Mouse (Mus musculus): ENCODE results near the gene Gm49384. TPM values are rescaled to one million over a fixed set of nuclear protein-coding genes. Genes with fewer than 3 reads are reported as not detected.

The Gm49384 gene
- polyA plus RNA-seq, 1 experiment from 2014 or later, result 14.1 TPM

DNA sequence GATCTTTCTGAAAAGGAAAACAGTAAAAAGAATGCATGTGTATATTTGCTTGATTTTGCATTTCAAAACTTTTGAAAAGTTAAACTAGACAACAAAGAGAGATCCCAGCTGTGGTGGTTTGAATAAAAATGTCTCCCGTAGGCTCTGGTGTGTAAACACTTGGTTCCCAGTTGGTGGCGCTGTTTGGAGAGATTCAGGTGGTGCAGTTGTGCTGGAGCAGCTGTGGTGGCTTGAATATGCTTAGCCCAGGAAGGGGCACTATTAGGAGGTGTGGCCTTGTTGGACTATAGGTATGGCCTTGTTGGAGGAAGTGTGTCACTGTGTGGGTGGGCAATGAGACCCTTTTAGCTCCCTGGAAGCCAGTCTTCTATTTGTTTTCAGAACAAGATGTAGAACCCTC is 25.2 kb upstream of the Gm49384 start:
- Histone ChIP-seq H3K27me3 (ENCODE audit: control insufficient read depth, insufficient read depth, low read length) (no peaks in the 10 kb centered on the region), H3K27ac (ENCODE audit: low read length) (no peak overlapping the region), H3K4me2 (ENCODE audit: low read depth, low read length) (no peak overlapping the region), H3K36me3 (ENCODE audit: control insufficient read depth, insufficient read depth) (0 out of 2 replicates have a peak, but pooled peaks cover 2% of the 10 kb centered on the region), H3K9me3 (replicated peaks; ENCODE audit: control insufficient read depth, low read length) (no peaks in the 10 kb centered on the region), H3K4me3 (ENCODE audit: low read length) (no peak overlapping the region), H3K9ac (ENCODE audit: low read length) (no peak overlapping the region), H3K4me1 (ENCODE audit: control insufficient read depth, insufficient read depth, low read length) (peaks cover 5% of the 10 kb centered on the region; the same call in 1 of the 2 replicates)
- no peak for ATAC-seq (replicated peaks; ENCODE audit: extremely low read depth, insufficient read depth, low FRiP score)
- WGBS, result 66% methylated on average over 2 of the region's 2 CpGs

DNA sequence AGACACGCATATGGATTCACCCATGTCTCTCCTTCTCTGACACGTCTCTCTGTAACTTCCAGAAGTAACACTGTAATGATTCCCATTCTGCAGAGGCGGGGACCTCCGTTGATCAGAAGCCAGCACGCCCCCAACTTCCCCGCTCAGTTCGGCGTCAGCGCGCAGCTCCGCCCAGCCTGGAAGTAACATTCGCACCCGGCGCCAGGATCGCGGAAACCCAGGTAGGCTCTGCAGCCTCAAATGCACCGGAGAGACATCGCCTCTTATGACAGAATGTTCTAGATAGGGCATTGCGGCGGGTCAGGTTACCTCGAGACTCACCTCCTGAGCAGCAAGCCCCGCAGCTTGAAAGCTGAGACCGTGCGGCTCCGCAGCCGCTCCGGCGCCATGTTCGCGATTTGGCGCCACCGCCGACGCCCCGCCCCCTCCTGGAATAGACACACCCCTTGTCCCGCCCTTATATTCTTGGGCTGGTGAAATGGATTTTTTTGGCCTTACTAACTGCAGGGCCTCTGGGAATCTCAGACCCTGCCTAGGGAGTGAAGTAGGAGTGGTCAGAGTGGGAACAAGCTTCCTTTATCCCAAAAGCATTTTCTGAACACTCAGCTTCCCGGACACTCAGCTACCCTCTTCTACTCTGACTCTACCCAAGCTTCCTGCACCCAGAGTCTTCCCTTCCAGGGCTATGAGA is 23.9 kb upstream of the Gm49384 start, which contains the start of gene Pole2:
Pole2 (minus strand) TSS at position 420 of the 691 bp plus-strand sequence.
- Histone ChIP-seq H3K27me3 (ENCODE audit: control insufficient read depth, insufficient read depth, low read length) (no peaks in the 10 kb centered on the region), H3K27ac (ENCODE audit: low read length) (peak within 1 kb of the TSS; percentile 88), H3K4me2 (ENCODE audit: low read depth, low read length) (peak within 1 kb of the TSS; percentile 79), H3K9me3 (replicated peaks; ENCODE audit: control insufficient read depth, low read length) (no peaks in the 10 kb centered on the region), H3K4me1 (ENCODE audit: control insufficient read depth, insufficient read depth, low read length) (peaks cover 5% of the 10 kb centered on the region; the same call in 1 of the 2 replicates), H3K9ac (ENCODE audit: low read length) (peak within 1 kb of the TSS; percentile 80), H3K36me3 (ENCODE audit: control insufficient read depth, insufficient read depth) (0 out of 2 replicates have a peak, but pooled peaks cover 2% of the 10 kb centered on the region), H3K4me3 (ENCODE audit: low read length) (peak within 1 kb of the TSS; percentile 88)
- peak; percentile 95 for ATAC-seq (replicated peaks; ENCODE audit: extremely low read depth, insufficient read depth, low FRiP score)
- under 1% methylated on average over 37 of the region's 37 CpGs for WGBS

DNA sequence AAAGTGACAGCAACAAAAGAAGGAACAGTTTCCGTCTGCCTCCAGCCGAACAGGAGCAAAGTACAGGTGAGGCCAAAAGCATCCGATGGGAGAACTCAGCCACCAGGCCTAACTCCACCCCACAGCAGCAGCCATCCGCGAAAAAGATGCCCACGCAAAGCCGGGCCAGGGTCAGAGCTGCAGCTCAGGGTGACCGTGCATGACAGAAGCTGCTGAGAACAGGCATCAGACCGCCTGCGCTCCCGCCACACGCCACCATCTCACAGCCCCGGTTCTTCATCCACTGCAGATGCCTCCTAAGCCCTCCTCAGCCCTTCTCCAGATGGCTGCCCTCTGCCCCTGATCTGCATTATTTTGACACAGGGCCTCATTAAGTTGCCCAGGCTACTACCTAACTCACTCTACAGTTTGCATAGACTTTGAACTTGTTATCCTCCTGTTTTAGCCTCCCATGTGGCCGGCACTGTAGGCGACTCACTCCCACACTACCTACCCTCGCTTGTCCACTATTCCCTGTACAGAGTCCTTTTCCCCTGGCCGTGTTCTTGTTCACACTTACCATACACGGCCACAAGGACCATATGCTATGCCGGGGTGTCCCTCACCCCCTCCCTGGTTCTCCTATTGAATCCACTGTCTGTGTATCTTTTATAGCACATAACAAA is 16.7 kb upstream of the Gm49384 start:
- H3K4me2 ChIP-seq (ENCODE audit: low read depth, low read length), result no peak overlapping the region
- WGBS, result 88% methylated on average over 19 of the region's 19 CpGs
- no peak for ATAC-seq (replicated peaks; ENCODE audit: extremely low read depth, insufficient read depth, low FRiP score)
- no peak overlapping the region for H3K4me3 ChIP-seq (ENCODE audit: low read length)
- H3K9ac ChIP-seq (ENCODE audit: low read length), result no peak overlapping the region
- H3K4me1 ChIP-seq (ENCODE audit: control insufficient read depth, insufficient read depth, low read length), result no peaks in the 10 kb centered on the region
- no peaks in the 10 kb centered on the region for H3K27me3 ChIP-seq (ENCODE audit: control insufficient read depth, insufficient read depth, low read length)
- no peak overlapping the region for H3K27ac ChIP-seq (ENCODE audit: low read length)
- H3K36me3 ChIP-seq (ENCODE audit: control insufficient read depth, insufficient read depth), result peaks cover 11% of the 10 kb centered on the region
- no peaks in the 10 kb centered on the region for H3K9me3 ChIP-seq (replicated peaks; ENCODE audit: control insufficient read depth, low read length)

DNA sequence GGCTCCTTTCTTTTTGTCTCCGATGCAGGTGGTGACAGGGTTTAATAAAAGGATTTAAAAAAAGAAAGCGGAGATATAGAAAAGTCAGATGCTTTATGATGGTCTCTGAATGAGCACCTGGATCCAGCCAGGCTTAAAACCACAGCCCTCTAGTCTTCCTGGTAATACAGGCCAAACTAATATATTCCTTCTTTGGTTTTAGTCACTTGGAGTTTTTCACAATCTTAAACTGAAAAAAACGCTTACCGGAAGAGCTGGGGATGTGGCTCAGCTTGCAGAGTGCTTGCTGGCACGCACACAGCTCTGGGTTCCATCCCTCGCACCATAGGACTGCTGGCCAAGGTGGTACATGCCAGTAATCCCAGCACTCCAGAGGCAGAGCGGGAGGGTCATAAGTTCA is 12.5 kb upstream of the Gm49384 start:
- H3K4me1 ChIP-seq (ENCODE audit: control insufficient read depth, insufficient read depth, low read length), result no peaks in the 10 kb centered on the region
- no peaks in the 10 kb centered on the region for H3K9me3 ChIP-seq (replicated peaks; ENCODE audit: control insufficient read depth, low read length)
- H3K9ac ChIP-seq (ENCODE audit: low read length), result no peak overlapping the region
- H3K36me3 ChIP-seq (ENCODE audit: control insufficient read depth, insufficient read depth), result peaks cover 20% of the 10 kb centered on the region
- WGBS, result 83% methylated on average over 7 of the region's 7 CpGs
- no peaks in the 10 kb centered on the region for H3K27me3 ChIP-seq (ENCODE audit: control insufficient read depth, insufficient read depth, low read length)
- H3K4me3 ChIP-seq (ENCODE audit: low read length), result no peak overlapping the region
- no peak overlapping the region for H3K4me2 ChIP-seq (ENCODE audit: low read depth, low read length)
- ATAC-seq (replicated peaks; ENCODE audit: extremely low read depth, insufficient read depth, low FRiP score), result no peak
- H3K27ac ChIP-seq (ENCODE audit: low read length), result no peak overlapping the region

DNA sequence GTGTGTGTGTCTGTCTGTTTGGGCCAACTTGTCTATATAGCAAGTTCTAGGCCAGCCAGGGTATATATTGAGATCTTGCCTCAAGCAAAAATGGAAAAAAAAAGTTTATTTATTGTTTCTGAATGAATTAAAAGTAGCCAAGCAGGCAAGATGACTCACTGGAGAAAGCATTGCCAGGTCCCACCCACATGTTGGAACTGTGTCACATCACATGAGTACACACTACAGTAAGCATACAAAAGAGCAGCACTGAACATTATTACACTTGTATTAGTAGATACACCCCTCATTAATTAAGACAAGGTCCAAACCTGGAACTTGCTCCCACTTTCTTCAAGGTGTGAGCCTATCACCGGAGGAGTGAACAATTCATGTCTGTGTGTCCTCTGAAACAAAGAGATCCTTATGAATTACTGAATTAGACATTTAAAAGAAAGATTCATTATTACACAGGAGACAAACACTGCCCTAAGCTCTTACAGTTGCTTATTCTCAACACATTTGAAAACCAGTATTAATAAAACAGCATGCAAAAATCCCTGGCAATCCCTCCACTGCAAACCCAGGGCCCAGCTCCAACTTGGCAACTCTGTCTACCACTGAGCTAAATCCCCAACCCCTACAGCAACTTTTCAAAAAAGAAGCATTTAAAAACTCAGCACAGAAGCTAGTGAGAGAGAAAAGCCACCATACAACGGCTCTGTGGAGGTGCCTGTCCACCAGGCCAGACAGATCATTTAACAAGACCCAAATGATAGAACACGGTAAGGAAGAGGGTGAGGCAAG is 11.1 kb upstream of the Gm49384 start:
- Histone ChIP-seq H3K4me1 (ENCODE audit: control insufficient read depth, insufficient read depth, low read length) (no peaks in the 10 kb centered on the region), H3K27me3 (ENCODE audit: control insufficient read depth, insufficient read depth, low read length) (no peaks in the 10 kb centered on the region), H3K9ac (ENCODE audit: low read length) (no peak overlapping the region), H3K36me3 (ENCODE audit: control insufficient read depth, insufficient read depth) (peaks cover 12% of the 10 kb centered on the region), H3K27ac (ENCODE audit: low read length) (no peak overlapping the region), H3K4me2 (ENCODE audit: low read depth, low read length) (no peak overlapping the region), H3K9me3 (replicated peaks; ENCODE audit: control insufficient read depth, low read length) (no peaks in the 10 kb centered on the region), H3K4me3 (ENCODE audit: low read length) (no peak overlapping the region)
- ATAC-seq (replicated peaks; ENCODE audit: extremely low read depth, insufficient read depth, low FRiP score), result no peak
- WGBS, result 81% methylated on average over 3 of the region's 3 CpGs

GRCm38 (mm10) chr12:69214393-69214792 is 10.3 kb upstream of the Gm49384 start:
- WGBS, result 85% methylated on average over 7 of the region's 7 CpGs
- Histone ChIP-seq H3K36me3 (ENCODE audit: control insufficient read depth, insufficient read depth) (peaks cover 15% of the 10 kb centered on the region), H3K9ac (ENCODE audit: low read length) (no peak overlapping the region), H3K4me2 (ENCODE audit: low read depth, low read length) (no peak overlapping the region), H3K4me3 (ENCODE audit: low read length) (no peak overlapping the region), H3K4me1 (ENCODE audit: control insufficient read depth, insufficient read depth, low read length) (no peaks in the 10 kb centered on the region), H3K27ac (ENCODE audit: low read length) (no peak overlapping the region), H3K9me3 (replicated peaks; ENCODE audit: control insufficient read depth, low read length) (no peaks in the 10 kb centered on the region), H3K27me3 (ENCODE audit: control insufficient read depth, insufficient read depth, low read length) (no peaks in the 10 kb centered on the region)
- ATAC-seq (replicated peaks; ENCODE audit: extremely low read depth, insufficient read depth, low FRiP score), result no peak

GRCm38 (mm10) chr12:69213186-69213777 is 9.2 kb upstream of the Gm49384 start:
- Histone ChIP-seq H3K36me3 (ENCODE audit: control insufficient read depth, insufficient read depth) (peaks cover 19% of the 10 kb centered on the region), H3K4me1 (ENCODE audit: control insufficient read depth, insufficient read depth, low read length) (no peaks in the 10 kb centered on the region), H3K4me3 (ENCODE audit: low read length) (no peak overlapping the region), H3K9me3 (replicated peaks; ENCODE audit: control insufficient read depth, low read length) (no peaks in the 10 kb centered on the region), H3K9ac (ENCODE audit: low read length) (no peak overlapping the region), H3K27me3 (ENCODE audit: control insufficient read depth, insufficient read depth, low read length) (no peaks in the 10 kb centered on the region), H3K27ac (ENCODE audit: low read length) (no peak overlapping the region), H3K4me2 (ENCODE audit: low read depth, low read length) (no peak overlapping the region)
- WGBS, result 88% methylated on average over 13 of the region's 13 CpGs
- ATAC-seq (replicated peaks; ENCODE audit: extremely low read depth, insufficient read depth, low FRiP score), result no peak

DNA sequence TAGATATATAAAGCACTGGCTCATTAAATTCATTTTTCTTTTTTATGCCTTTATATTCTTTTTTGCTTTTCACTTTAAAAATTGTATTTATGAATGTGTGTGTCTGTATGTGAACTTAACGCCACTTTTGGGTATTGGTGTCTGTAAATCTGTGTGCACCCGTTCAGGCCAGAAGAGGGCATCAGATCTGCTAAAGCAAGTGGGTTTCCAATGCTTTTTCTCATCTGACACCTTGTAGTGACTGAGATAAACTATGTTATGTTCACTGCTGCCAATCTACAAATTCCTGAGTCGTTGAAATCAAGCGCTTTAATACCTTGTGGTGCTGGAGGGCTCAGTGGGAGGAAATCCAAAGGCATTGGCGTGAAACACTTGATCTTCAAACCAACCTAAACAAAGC is 7.0 kb upstream of the Gm49384 start:
- Histone ChIP-seq H3K36me3 (ENCODE audit: control insufficient read depth, insufficient read depth) (peaks cover 18% of the 10 kb centered on the region), H3K27me3 (ENCODE audit: control insufficient read depth, insufficient read depth, low read length) (no peaks in the 10 kb centered on the region), H3K4me1 (ENCODE audit: control insufficient read depth, insufficient read depth, low read length) (no peaks in the 10 kb centered on the region), H3K9ac (ENCODE audit: low read length) (no peak overlapping the region), H3K9me3 (replicated peaks; ENCODE audit: control insufficient read depth, low read length) (no peaks in the 10 kb centered on the region), H3K27ac (ENCODE audit: low read length) (peak overlapping the region; percentile 42), H3K4me2 (ENCODE audit: low read depth, low read length) (no peak overlapping the region; the same call in 1 of the 2 replicates), H3K4me3 (ENCODE audit: low read length) (no peak overlapping the region)
- peak; percentile 64 for ATAC-seq (replicated peaks; ENCODE audit: extremely low read depth, insufficient read depth, low FRiP score)
- WGBS, result 45% methylated on average over 5 of the region's 5 CpGs

All from heart, embryonic 16.5 days (tissue).